Mouse (Mus musculus) kidney, postnatal 0 days (tissue): Measurements from ENCODE around the gene Pex1. TPM values are rescaled to one million over a fixed set of nuclear protein-coding genes. Genes with fewer than 3 reads are reported as not detected.
A peak's percentile ranks its signal among the peaks of the same experiment; 100 is the strongest.

ENCODE experiments used
- ATAC-seq: fragments of 200-750 bp; cut with Nextera tagmentation; replicated peaks from 2 replicates; pipeline ENCODE4 v1.8.0; 2017; ENCODE audit warnings: low read depth, moderate number of reproducible peaks, moderate TSS enrichment, moderate library complexity; ENCODE audit not compliant: low FRiP score
- DNase-seq: peaks from one replicate; pipeline ENCODE4 v3.0.0-alpha.2; 2016; ENCODE audit warnings: low spot score
- H3K27ac ChIP-seq: fragments of 300-500 bp; sonication (generic); 2 replicates; pipeline ENCODE4 v1.5.1; 2014; ENCODE audit warnings: mild to moderate bottlenecking
- H3K27me3 ChIP-seq: fragments of 300-500 bp; sonication (generic); 2 replicates; pipeline ENCODE4 v1.6.1; 2014; ENCODE audit warnings: low read length, mixed read lengths; ENCODE audit not compliant: insufficient read depth
- H3K36me3 ChIP-seq: fragments of 300-500 bp; sonication (generic); 2 replicates; pipeline ENCODE4 v1.6.1; 2014; ENCODE audit warnings: low read length, mixed read lengths; ENCODE audit not compliant: insufficient read depth
- H3K4me1 ChIP-seq: fragments of 300-500 bp; sonication (generic); replicated peaks from 2 replicates; pipeline ENCODE4 v1.6.1; 2014; ENCODE audit warnings: antibody characterized with exemption, low read length, mixed read lengths; ENCODE audit not compliant: insufficient read depth
- H3K4me2 ChIP-seq: fragments of 300-500 bp; sonication (generic); 2 replicates; pipeline ENCODE4 v1.6.1; 2014; ENCODE audit warnings: mild to moderate bottlenecking, low read length, moderate library complexity, mixed read lengths
- H3K4me3 ChIP-seq: fragments of 300-500 bp; sonication (generic); replicated peaks from 2 replicates; pipeline ENCODE4 v1.5.1; 2014; ENCODE audit warnings: low read depth, low read length
- H3K9ac ChIP-seq: fragments of 300-500 bp; sonication (generic); 2 replicates; pipeline ENCODE4 v1.6.1; 2014; ENCODE audit warnings: low read depth, low read length
- H3K9me3 ChIP-seq: fragments of 300-500 bp; sonication (generic); replicated peaks from 2 replicates; pipeline ENCODE4 v1.6.1; 2016; ENCODE audit warnings: low read length, inconsistent platforms, mixed read lengths
- CTCF ChIP-seq: IDR thresholded peaks from 2 replicates; pipeline ENCODE4 v1.5.1; 2016; ENCODE audit warnings: antibody characterized with exemption, low read depth, mild to moderate bottlenecking, moderate library complexity
- WGBS: fragments of 180-500 bp; shearing (Covaris S2); extraction: QIAGEN DNeasy Blood & Tissue Kit; methylation state at CpG from one replicate; pipeline ENCODE4 v1.1.7; 2014; 5-methylcytosine and 5-hydroxymethylcytosine counted together
- polyA plus RNA-seq: library from polyadenylated mRNA; unstranded; fragments of >200 nt; fragmentation: Nextera tagmentation; extraction: Ambion mirVana; gene quantifications from 2 replicates; pipeline ENCODE4 v1.2.1, GENCODE M21; 2015

The Pex1 gene
- polyA plus RNA-seq, 1 experiment from 2014 or later: 16.6 TPM

DNA sequence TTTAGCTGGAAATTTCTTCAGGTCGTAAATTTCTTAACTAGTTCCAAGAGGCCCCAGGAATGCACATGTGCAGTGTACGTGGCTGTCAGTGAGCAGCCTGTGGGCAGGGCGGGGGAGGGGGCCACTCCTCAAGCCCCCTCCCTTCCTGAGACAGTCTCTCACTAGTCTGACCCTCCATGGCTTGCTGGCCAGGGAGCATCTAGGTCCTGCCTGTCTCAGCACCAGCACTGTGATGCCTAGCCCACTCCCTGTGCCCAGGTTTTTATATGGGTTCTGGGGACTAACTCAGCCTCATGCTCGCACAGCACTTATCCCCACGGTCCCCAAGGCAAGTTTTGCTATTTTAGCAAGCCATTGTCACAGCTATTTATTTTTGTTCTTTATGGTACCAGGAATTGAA, 36.4 kb downstream of the Pex1 start:
- no peak overlapping the region for H3K4me2 ChIP-seq
- H3K27me3 ChIP-seq: no peaks in the 10 kb centered on the region
- H3K4me3 ChIP-seq: no peak overlapping the region
- H3K36me3 ChIP-seq: 0 out of 2 replicates have a peak, but pooled peaks cover 15% of the 10 kb centered on the region
- WGBS: 72% methylated on average over 5 of the region's 5 CpGs
- no peak overlapping the region for H3K27ac ChIP-seq
- H3K9me3 ChIP-seq: no peaks in the 10 kb centered on the region
- no peak for DNase-seq
- no peak overlapping the region for H3K9ac ChIP-seq
- H3K4me1 ChIP-seq: no peaks in the 10 kb centered on the region
- no peak for TF ChIP-seq CTCF
- no peak for ATAC-seq

GRCm38 (mm10) chr5:3633315-3633714, 37.4 kb downstream of the Pex1 start:
- no peak for TF ChIP-seq CTCF
- H3K9ac ChIP-seq: no peak overlapping the region
- 0 out of 2 replicates have a peak, but pooled peaks cover 15% of the 10 kb centered on the region for H3K36me3 ChIP-seq
- ATAC-seq (no peak), DNase-seq (no peak)
- 92% methylated on average over 13 of the region's 13 CpGs for WGBS
- no peaks in the 10 kb centered on the region for H3K4me1 ChIP-seq
- H3K27me3 ChIP-seq: no peaks in the 10 kb centered on the region
- no peak overlapping the region for H3K4me2 ChIP-seq
- H3K4me3 ChIP-seq: no peak overlapping the region
- no peak overlapping the region for H3K27ac ChIP-seq
- H3K9me3 ChIP-seq: no peaks in the 10 kb centered on the region

DNA sequence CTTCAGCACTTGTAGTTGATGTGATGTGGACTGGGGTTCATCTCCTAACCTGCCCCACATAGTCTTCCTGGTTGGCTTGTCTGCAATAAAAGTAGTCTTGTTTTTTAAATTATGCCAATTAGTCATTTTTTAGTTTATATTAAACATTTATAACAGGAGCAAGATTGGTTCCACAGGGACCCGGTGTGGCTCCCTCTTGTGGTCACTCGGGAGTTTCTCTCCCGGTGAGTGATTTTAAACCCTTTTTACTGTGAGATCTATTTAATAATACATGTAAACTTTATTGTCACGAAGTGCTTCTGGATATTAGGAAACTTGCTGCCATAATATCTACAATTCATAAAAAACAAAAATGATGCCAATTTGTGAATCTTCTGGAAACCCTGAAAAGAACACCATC, 38.1 kb downstream of the Pex1 start:
- DNase-seq: peak; percentile 7
- no peak overlapping the region for H3K4me3 ChIP-seq
- no peaks in the 10 kb centered on the region for H3K9me3 ChIP-seq
- no peaks in the 10 kb centered on the region for H3K27me3 ChIP-seq
- 0 out of 2 replicates have a peak, but pooled peaks cover 15% of the 10 kb centered on the region for H3K36me3 ChIP-seq
- H3K4me2 ChIP-seq: no peak overlapping the region
- no peak for ATAC-seq
- peak; percentile 55 for TF ChIP-seq CTCF
- H3K27ac ChIP-seq: no peak overlapping the region
- H3K4me1 ChIP-seq: no peaks in the 10 kb centered on the region
- no peak overlapping the region for H3K9ac ChIP-seq
- WGBS: 74% methylated on average over 4 of the region's 4 CpGs

DNA sequence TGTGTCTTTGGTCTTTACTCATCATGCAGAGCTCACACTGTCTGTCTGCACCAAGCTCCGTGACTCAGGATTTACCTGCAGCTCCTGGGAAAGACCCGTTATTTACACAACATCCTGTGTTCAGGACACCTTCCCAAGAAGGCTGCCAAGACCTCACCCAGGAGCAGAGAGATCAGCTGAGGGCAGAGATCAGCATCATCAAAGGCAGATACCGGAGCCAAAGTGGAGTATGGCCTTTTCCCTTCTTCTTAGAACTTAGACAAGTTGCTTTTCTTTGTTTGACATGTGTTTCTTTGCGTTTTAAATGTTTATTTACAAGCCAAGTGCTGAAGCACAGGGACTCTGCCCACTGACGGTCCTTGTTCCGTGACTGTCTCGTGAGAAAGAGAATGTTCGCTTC, 39.4 kb downstream of the Pex1 start:
- Histone ChIP-seq H3K4me2 (no peak overlapping the region), H3K9ac (no peak overlapping the region), H3K36me3 (0 out of 2 replicates have a peak, but pooled peaks cover 15% of the 10 kb centered on the region), H3K27ac (no peak overlapping the region), H3K4me1 (no peaks in the 10 kb centered on the region), H3K27me3 (no peaks in the 10 kb centered on the region), H3K9me3 (no peaks in the 10 kb centered on the region), H3K4me3 (no peak overlapping the region)
- 79% methylated on average over 8 of the region's 8 CpGs for WGBS
- no peak for DNase-seq
- no peak for ATAC-seq
- no peak for TF ChIP-seq CTCF

- Histone ChIP-seq H3K4me2 (no peak overlapping the region), H3K27me3 (no peaks in the 10 kb centered on the region), H3K36me3 (peaks cover 22% of the 10 kb centered on the region), H3K27ac (no peak overlapping the region), H3K4me3 (no peak overlapping the region), H3K4me1 (no peaks in the 10 kb centered on the region), H3K9ac (no peak overlapping the region), H3K9me3 (no peaks in the 10 kb centered on the region)
- TF ChIP-seq CTCF: no peak
- DNase-seq (no peak), ATAC-seq (no peak)
- 95% methylated on average over 6 of the region's 6 CpGs for WGBS
Observed at GRCm38 (mm10) chr5:3644621-3645020, 48.8 kb downstream of the Pex1 start.

GRCm38 (mm10) chr5:3645326-3645725, 49.5 kb downstream of the Pex1 start:
- no peak overlapping the region for H3K9ac ChIP-seq
- H3K4me2 ChIP-seq: no peak overlapping the region
- 82% methylated on average over 6 of the region's 6 CpGs for WGBS
- H3K4me1 ChIP-seq: no peaks in the 10 kb centered on the region
- TF ChIP-seq CTCF: no peak
- ATAC-seq: no peak
- DNase-seq: no peak
- H3K27ac ChIP-seq: no peak overlapping the region
- no peaks in the 10 kb centered on the region for H3K9me3 ChIP-seq
- no peaks in the 10 kb centered on the region for H3K27me3 ChIP-seq
- peaks cover 22% of the 10 kb centered on the region for H3K36me3 ChIP-seq
- H3K4me3 ChIP-seq: no peak overlapping the region

DNA sequence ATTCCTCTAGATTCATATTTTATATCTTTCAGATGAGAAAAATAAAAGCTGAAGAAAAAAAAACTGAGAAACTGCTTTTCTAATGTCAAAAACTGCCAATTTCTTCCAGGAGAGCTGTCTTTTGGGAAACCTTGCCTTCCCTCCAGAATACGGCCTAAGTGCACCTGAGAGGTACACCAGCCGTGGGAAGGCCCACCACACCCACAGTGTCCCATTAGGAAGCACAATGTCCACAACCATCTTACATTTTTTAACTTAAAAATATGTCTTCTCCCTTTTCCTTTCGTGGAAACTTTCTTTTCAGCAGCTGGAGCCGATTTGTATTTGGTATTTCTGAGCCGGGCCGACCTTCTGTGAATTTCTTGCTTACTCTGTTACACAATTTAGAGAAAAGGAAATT, 50.7 kb downstream of the Pex1 start:
- H3K36me3 ChIP-seq: peaks cover 15% of the 10 kb centered on the region
- TF ChIP-seq CTCF: no peak
- ATAC-seq (no peak), DNase-seq (no peak)
- H3K27me3 ChIP-seq: no peaks in the 10 kb centered on the region
- 21% methylated on average over 6 of the region's 6 CpGs for WGBS
- no peaks in the 10 kb centered on the region for H3K4me1 ChIP-seq
- H3K4me3 ChIP-seq: peak overlapping the region; percentile 92
- no peaks in the 10 kb centered on the region for H3K9me3 ChIP-seq
- H3K27ac ChIP-seq: no peak overlapping the region
- peak overlapping the region; percentile 59 for H3K4me2 ChIP-seq
- peak overlapping the region; percentile 92; the same call in 1 of the 2 replicates for H3K9ac ChIP-seq
